Mouse (Mus musculus) bone marrow macrophage, adult 2 months (primary cell): ENCODE data around the gene Atad3a.

Experiments used
- CTCF ChIP-seq: IDR thresholded peaks from 2 replicates; pipeline ENCODE4 v1.5.1; 2012; ENCODE audit warnings: low read depth, mild to moderate bottlenecking, low read length, moderate library complexity
- POLR2A ChIP-seq: IDR thresholded peaks from 2 replicates; pipeline ENCODE4 v1.6.1; 2012; ENCODE audit warnings: mild to moderate bottlenecking, low read depth, low read length, borderline replicate concordance

GRCm38 (mm10) chr4:155727993-155728392 lies 32.9 kb downstream of the Atad3a start:
- TF ChIP-seq POLR2A (no peak), CTCF (no peak)
